Mouse (Mus musculus) intestine, postnatal 0 days (tissue): ENCODE measurements around the gene Gm20458. TPM values are rescaled to one million over a fixed set of nuclear protein-coding genes. Genes with fewer than 3 reads are reported as not detected.

Source experiments
- ATAC-seq: fragments of 200-750 bp; cut with Nextera tagmentation; 2 replicates; pipeline ENCODE4 v1.8.0; 2017; ENCODE audit warnings: mild to moderate bottlenecking, moderate TSS enrichment, moderate library complexity
- H3K27ac ChIP-seq: fragments of 300-500 bp; sonication (generic); 2 replicates; pipeline ENCODE4 v1.5.1; 2014; ENCODE audit warnings: mild to moderate bottlenecking, low read depth, low read length, moderate library complexity
- H3K27me3 ChIP-seq: fragments of 300-500 bp; sonication (generic); replicated peaks from 2 replicates; pipeline ENCODE4 v1.6.1; 2014; ENCODE audit warnings: low read length, mixed read lengths; ENCODE audit not compliant: control insufficient read depth, insufficient read depth
- H3K36me3 ChIP-seq: fragments of 300-500 bp; sonication (generic); 2 replicates; pipeline ENCODE4 v1.6.1; 2014; ENCODE audit warnings: mild to moderate bottlenecking, moderate library complexity; ENCODE audit not compliant: control insufficient read depth, insufficient read depth
- H3K4me1 ChIP-seq: fragments of 300-500 bp; sonication (generic); replicated peaks from 2 replicates; pipeline ENCODE4 v1.6.1; 2014; ENCODE audit warnings: antibody characterized with exemption, low read length, mixed read lengths; ENCODE audit not compliant: control insufficient read depth, insufficient read depth
- H3K4me2 ChIP-seq: fragments of 300-500 bp; sonication (generic); replicated peaks from 2 replicates; pipeline ENCODE4 v1.6.1; 2014; ENCODE audit warnings: low read depth, mild to moderate bottlenecking, moderate library complexity
- H3K4me3 ChIP-seq: fragments of 300-500 bp; sonication (generic); 2 replicates; pipeline ENCODE4 v1.5.1; 2014; ENCODE audit warnings: low read depth, low read length
- H3K9ac ChIP-seq: fragments of 300-500 bp; sonication (generic); 2 replicates; pipeline ENCODE4 v1.6.1; 2014; ENCODE audit warnings: mild to moderate bottlenecking, low read depth, low read length
- H3K9me3 ChIP-seq: fragments of 300-500 bp; sonication (generic); 2 replicates; pipeline ENCODE4 v1.6.1; 2016; ENCODE audit warnings: mixed run types; ENCODE audit not compliant: control insufficient read depth
- CTCF ChIP-seq: sonication (generic); IDR thresholded peaks from 2 replicates; pipeline ENCODE4 v1.5.1; 2016; ENCODE audit warnings: low read depth, mild to moderate bottlenecking, control low read depth, antibody characterized with exemption, moderate library complexity
- WGBS: fragments of 180-500 bp; shearing (Covaris S2); extraction: QIAGEN DNeasy Blood & Tissue Kit; methylation state at CpG from one replicate; pipeline ENCODE4 v1.1.7; 2014; 5-methylcytosine and 5-hydroxymethylcytosine counted together
- polyA plus RNA-seq: library from polyadenylated mRNA; unstranded; fragments of >200 nt; fragmentation: Nextera tagmentation; extraction: Ambion mirVana; gene quantifications from 2 replicates; pipeline ENCODE4 v1.2.1, GENCODE M21; 2015

Gene Gm20458
- polyA plus RNA-seq, 1 experiment from 2014 or later: 21.4 TPM

DNA sequence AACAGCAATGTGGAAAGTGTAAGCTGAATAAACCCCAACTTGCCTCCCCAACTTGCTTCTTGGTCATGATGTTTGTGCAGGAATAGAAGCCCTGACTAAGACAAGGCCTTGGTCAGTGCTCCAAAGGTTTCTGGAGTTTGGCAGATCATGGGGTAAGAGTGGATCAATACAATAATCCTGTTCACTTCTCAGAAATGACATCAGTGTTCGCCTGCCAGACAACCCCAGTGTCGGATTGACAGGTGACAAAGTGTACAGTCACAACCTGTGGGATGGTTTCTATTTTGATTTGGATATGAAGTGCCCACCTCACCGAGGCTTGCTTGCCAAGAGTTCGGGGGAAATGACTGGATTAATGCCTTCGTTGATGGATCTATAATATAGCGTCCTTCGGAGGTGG lies 39.5 kb upstream of the Gm20458 start:
- no peaks in the 10 kb centered on the region for H3K27me3 ChIP-seq
- H3K9me3 ChIP-seq: no peaks in the 10 kb centered on the region
- no peak overlapping the region for H3K9ac ChIP-seq
- no peaks in the 10 kb centered on the region for H3K4me1 ChIP-seq
- peaks cover 21% of the 10 kb centered on the region; the same call in 1 of the 2 replicates for H3K36me3 ChIP-seq
- no peak overlapping the region for H3K27ac ChIP-seq
- ATAC-seq: no peak
- WGBS: 82% methylated on average over 7 of the region's 7 CpGs
- no peak for TF ChIP-seq CTCF
- no peak overlapping the region for H3K4me3 ChIP-seq
- H3K4me2 ChIP-seq: no peak overlapping the region

DNA sequence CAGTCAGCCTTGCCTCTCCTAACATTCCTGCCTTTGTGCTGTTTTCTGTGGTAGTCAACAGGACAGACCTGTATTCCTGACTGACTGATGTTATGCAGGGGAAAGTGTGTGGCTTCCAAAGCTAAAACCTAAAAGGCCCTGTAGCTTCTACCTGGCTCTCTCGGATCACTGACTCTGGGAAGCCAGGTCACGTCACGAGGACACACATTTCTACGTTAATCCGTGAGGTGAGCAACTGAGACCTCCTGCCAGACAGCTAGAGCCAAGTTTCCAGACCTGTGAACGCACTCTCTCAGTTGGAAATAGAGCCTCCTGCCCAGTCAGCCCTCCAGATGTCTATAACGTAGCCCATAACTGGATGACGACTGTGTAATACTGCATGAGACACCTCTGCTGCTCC lies 38.8 kb upstream of the Gm20458 start:
- H3K4me3 ChIP-seq: no peak overlapping the region
- H3K27ac ChIP-seq: peak overlapping the region; percentile 11; the same call in 1 of the 2 replicates
- WGBS: 81% methylated on average over 8 of the region's 8 CpGs

DNA sequence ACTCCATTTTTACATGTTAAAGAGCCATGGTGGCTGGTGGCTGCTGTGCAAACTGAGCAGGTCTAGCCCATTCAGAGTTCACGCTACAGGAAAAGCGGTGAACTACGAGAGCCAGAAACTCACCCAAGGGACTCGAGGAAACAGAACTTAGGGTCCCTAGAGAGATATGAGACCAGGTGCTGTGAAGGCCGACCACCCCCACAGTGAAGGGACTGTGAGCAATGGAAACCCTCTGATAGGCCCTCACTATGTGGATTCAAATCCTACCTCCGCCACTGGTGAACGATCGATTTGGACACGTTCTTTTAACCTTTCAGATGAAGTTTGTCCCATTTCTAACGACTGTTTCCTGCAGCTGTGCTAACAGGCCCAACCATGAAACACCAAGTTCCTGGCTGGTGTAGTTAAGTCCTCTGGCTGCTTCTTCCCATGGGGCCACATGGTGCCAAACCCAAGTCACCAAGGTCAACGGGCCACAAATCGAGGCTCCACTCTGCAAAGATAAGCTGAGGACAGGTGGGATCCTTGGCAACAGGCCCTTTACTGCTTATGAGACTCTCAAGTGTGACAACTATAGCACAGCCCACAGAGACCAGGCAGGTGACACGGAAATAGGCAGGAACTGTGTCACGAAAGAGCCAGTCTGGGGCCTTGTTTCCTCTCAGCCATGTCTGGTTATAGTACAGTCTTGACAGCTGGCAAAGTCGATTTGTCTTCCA lies 37.9 kb upstream of the Gm20458 start:
- Histone ChIP-seq H3K4me2 (no peak overlapping the region), H3K27me3 (no peaks in the 10 kb centered on the region), H3K36me3 (peaks cover 36% of the 10 kb centered on the region), H3K9me3 (no peaks in the 10 kb centered on the region), H3K4me3 (no peak overlapping the region), H3K4me1 (no peaks in the 10 kb centered on the region), H3K27ac (peak overlapping the region; percentile 82), H3K9ac (no peak overlapping the region)
- 49% methylated on average over 15 of the region's 15 CpGs for WGBS
- TF ChIP-seq CTCF: no peak
- ATAC-seq: peak; percentile 91

More for the DNA sequence above, 38.8 kb upstream of the Gm20458 start:
- Histone ChIP-seq H3K36me3 (peaks cover 28% of the 10 kb centered on the region), H3K9ac (no peak overlapping the region), H3K4me2 (no peak overlapping the region), H3K27me3 (no peaks in the 10 kb centered on the region), H3K9me3 (no peaks in the 10 kb centered on the region), H3K4me1 (no peaks in the 10 kb centered on the region)
- TF ChIP-seq CTCF: no peak
- ATAC-seq: no peak

DNA sequence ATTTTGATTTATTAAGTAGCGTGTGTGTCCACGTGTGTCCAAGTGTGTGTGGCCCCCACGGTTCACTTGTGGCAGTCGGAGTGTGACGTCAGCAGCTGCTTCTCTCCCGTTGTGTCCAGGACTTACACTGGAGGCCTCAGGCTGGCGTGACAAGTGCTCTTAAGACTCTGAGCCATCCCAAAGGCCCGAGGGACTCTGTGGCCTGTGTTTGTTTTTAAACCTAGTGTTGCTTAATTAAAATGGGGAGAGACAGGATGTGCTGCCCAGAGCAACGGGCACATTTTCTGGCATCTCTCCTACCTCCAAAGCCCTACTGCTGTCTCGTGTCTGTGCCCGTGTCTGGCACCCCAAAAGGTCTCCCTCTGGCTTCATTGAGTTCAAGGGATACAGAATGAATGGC lies 37.3 kb upstream of the Gm20458 start:
- no peak for TF ChIP-seq CTCF
- H3K27ac ChIP-seq: peak overlapping the region; percentile 82
- H3K36me3 ChIP-seq: peaks cover 42% of the 10 kb centered on the region

DNA sequence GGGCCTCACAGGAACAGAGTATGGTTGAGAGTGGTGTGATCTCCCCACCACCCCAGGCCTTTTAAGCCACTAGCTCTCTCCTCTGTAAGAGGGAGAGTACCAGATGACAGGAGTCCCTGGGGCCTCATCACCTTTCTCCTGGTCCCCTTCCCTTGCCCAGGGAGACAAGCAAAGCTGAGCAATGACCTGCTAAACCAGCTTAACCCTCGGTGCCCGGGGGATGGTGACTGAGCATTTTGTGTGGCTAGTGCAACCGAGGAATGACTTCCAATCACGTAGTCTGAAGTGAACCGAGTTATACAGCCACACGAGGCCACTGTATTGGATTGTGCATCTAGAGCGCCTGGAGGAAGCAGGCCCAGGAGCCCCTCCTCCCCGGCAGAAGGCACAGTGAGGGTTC lies 36.4 kb upstream of the Gm20458 start:
- Histone ChIP-seq H3K4me1 (no peaks in the 10 kb centered on the region), H3K9ac (no peak overlapping the region), H3K27me3 (no peaks in the 10 kb centered on the region), H3K4me3 (no peak overlapping the region), H3K27ac (no peak overlapping the region), H3K4me2 (no peak overlapping the region), H3K9me3 (no peaks in the 10 kb centered on the region), H3K36me3 (peaks cover 51% of the 10 kb centered on the region)
- WGBS: 90% methylated on average over 8 of the region's 8 CpGs
- no peak for ATAC-seq
- TF ChIP-seq CTCF: no peak

More for the DNA sequence above, 37.3 kb upstream of the Gm20458 start:
- no peaks in the 10 kb centered on the region for H3K9me3 ChIP-seq
- ATAC-seq: peak; percentile 12; the same call in 1 of the 2 replicates
- WGBS: 73% methylated on average over 11 of the region's 11 CpGs
- H3K4me1 ChIP-seq: no peaks in the 10 kb centered on the region
- H3K4me3 ChIP-seq: no peak overlapping the region
- no peak overlapping the region for H3K4me2 ChIP-seq
- no peak overlapping the region for H3K9ac ChIP-seq
- H3K27me3 ChIP-seq: no peaks in the 10 kb centered on the region

DNA sequence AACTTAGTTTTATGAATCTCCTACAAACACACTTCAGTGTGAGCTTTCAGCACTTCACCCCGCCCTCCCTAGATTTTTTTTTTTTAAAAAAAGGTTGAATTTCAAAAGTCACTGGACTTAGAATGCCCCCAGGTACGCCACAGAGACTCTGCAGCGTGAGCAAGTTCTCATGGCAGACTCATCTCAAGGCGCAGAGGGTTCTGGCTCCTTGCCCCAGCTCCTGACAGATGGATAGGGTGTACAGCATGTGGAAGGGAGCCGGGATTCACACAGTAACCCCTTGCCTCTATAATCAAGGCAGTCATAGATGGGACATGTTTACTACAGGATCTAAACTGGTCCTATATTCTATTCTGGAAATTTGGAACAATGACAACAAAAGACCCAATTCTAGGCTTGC lies 35.4 kb upstream of the Gm20458 start:
- Histone ChIP-seq H3K27ac (no peak overlapping the region), H3K27me3 (no peaks in the 10 kb centered on the region), H3K9me3 (no peaks in the 10 kb centered on the region), H3K9ac (no peak overlapping the region), H3K4me1 (0 out of 2 replicates have a peak, but pooled peaks cover 1% of the 10 kb centered on the region), H3K4me3 (no peak overlapping the region), H3K4me2 (no peak overlapping the region), H3K36me3 (peaks cover 61% of the 10 kb centered on the region)
- 74% methylated on average over 5 of the region's 5 CpGs for WGBS
- no peak for ATAC-seq
- TF ChIP-seq CTCF: no peak
